8 mouse cellular contexts compared by ENCODE assay signal in the genomic region with DNA sequence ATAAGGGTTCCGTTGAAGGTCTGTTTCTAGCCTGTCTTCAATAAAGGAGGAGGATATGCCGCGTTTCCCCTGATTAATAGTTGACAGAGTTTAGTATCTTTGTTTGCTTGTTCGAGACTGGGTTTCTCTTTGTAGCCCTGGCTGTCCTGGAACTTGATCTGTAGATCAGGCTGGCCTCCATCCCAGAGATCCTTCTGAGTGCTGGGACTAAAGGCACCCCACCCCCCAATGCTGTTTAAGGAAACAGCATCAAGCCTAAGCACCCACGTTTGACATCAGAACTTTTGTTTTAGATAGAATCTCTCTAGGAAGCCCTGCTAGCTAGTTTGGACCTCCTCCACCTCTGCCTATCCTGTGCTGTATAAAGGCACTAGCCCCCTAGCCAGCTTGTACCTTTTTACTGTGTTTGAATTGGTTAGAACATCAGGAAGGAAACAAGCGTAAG. TPM values are rescaled to one million over a fixed set of nuclear protein-coding genes. Genes with fewer than 3 reads are reported as not detected.
A peak's percentile ranks its signal among the peaks of the same experiment; 100 is the strongest.
DNase-seq lines count a peak whose midpoint lies in the region; ATAC-seq and TF ChIP-seq lines count a peak whose summit lies in the region.

No protein-coding gene starts in this region.

- H3K4me2 ChIP-seq in forebrain, embryonic 13.5 days, result peak overlapping the region; percentile 73
- H3K4me2 ChIP-seq in liver, embryonic 11.5 days, result peak overlapping the region; percentile 72
- peak overlapping the region; percentile 77 for H3K4me2 ChIP-seq in stomach, embryonic 14.5 days (replicated peaks; ENCODE audit: low read depth, low read length)

- peak overlapping the region; percentile 95 for H3K9ac ChIP-seq in forebrain, embryonic 13.5 days
- H3K9ac ChIP-seq in liver, embryonic 11.5 days (ENCODE audit: low read depth, low read length), result peak overlapping the region; percentile 74
- peak overlapping the region; percentile 72; the same call in 1 of the 2 replicates for H3K9ac ChIP-seq in stomach, embryonic 14.5 days (replicated peaks; ENCODE audit: low read depth, low read length)

- TF ChIP-seq CTCF in spleen, adult 2 months (IDR thresholded peaks at IDR 0.05; ENCODE audit: extremely low read depth, insufficient read depth, insufficient read length, insufficient replicate concordance), result no peak

- H3K27ac ChIP-seq in spleen, adult 2 months (ENCODE audit: insufficient read depth, low read length), result peak overlapping the region; percentile 84
- no peak overlapping the region for H3K27ac ChIP-seq in forebrain, embryonic 13.5 days
- H3K27ac ChIP-seq in liver, embryonic 11.5 days (ENCODE audit: low read depth, low read length), result peak overlapping the region; percentile 41; the same call in 1 of the 2 replicates
- H3K27ac ChIP-seq in stomach, embryonic 14.5 days (ENCODE audit: low read length), result no peak overlapping the region

- no peak for DNase-seq in spleen, adult 2 months (ENCODE audit: low read depth in 1 of 2, low spot score in 2 of 2)
- DNase-seq in spleen, postnatal 14 days (ENCODE audit: low spot score in 2 of 2), result no peak
- no peak for DNase-seq in liver, embryonic 11.5 days (ENCODE audit: low spot score)
- no peak for DNase-seq in adrenal gland, postnatal 36 days
- no peak for DNase-seq in adrenal gland, adult 2 months
- no peak for DNase-seq in c-Kit-positive CD71-positive TER-119-positive erythroid progenitor cells, embryonic 14.5 days (ENCODE audit: low spot score)

- H3K4me1 ChIP-seq in spleen, adult 2 months (ENCODE audit: control insufficient read depth, insufficient read depth, insufficient read length), result peaks cover 17% of the 10 kb centered on the region
- peaks cover 15% of the 10 kb centered on the region for H3K4me1 ChIP-seq in forebrain, embryonic 13.5 days
- peaks cover 10% of the 10 kb centered on the region for H3K4me1 ChIP-seq in liver, embryonic 11.5 days (replicated peaks; ENCODE audit: control insufficient read depth, insufficient read depth, low read length)
- peaks cover 4% of the 10 kb centered on the region; the same call in 1 of the 2 replicates for H3K4me1 ChIP-seq in stomach, embryonic 14.5 days (ENCODE audit: control insufficient read depth, insufficient read depth, low read length)

- H3K27me3 ChIP-seq in spleen, adult 2 months (ENCODE audit: control insufficient read depth, insufficient read depth, low read length), result no peaks in the 10 kb centered on the region
- H3K27me3 ChIP-seq in forebrain, embryonic 13.5 days, result no peaks in the 10 kb centered on the region
- no peaks in the 10 kb centered on the region for H3K27me3 ChIP-seq in liver, embryonic 11.5 days (replicated peaks; ENCODE audit: control insufficient read depth, insufficient read depth, low read length)
- no peaks in the 10 kb centered on the region for H3K27me3 ChIP-seq in stomach, embryonic 14.5 days (ENCODE audit: control insufficient read depth, insufficient read depth, low read length)

- no peaks in the 10 kb centered on the region for H3K9me3 ChIP-seq in forebrain, embryonic 13.5 days (replicated peaks)
- no peaks in the 10 kb centered on the region for H3K9me3 ChIP-seq in liver, embryonic 11.5 days (ENCODE audit: control insufficient read depth, low read length)
- H3K9me3 ChIP-seq in stomach, embryonic 14.5 days (ENCODE audit: control insufficient read depth, low read depth, low read length), result no peaks in the 10 kb centered on the region

- no peak for ATAC-seq in forebrain, embryonic 13.5 days
- ATAC-seq in liver, embryonic 11.5 days (replicated peaks; ENCODE audit: low FRiP score), result no peak
- no peak for ATAC-seq in stomach, embryonic 14.5 days (ENCODE audit: insufficient number of reproducible peaks, insufficient read depth, low FRiP score, low read depth)

- 16% methylated on average over 6 of the region's 6 CpGs for WGBS in spleen, adult 2 months
- 15% methylated on average over 6 of the region's 6 CpGs for WGBS in forebrain, embryonic 13.5 days
- WGBS in liver, embryonic 11.5 days, result 13% methylated on average over 6 of the region's 6 CpGs
- 19% methylated on average over 6 of the region's 6 CpGs for WGBS in stomach, embryonic 14.5 days

- H3K4me3 ChIP-seq in spleen, adult 2 months (ENCODE audit: extremely low read depth, insufficient read depth, insufficient read length), result peak overlapping the region; percentile 87
- H3K4me3 ChIP-seq in forebrain, embryonic 13.5 days, result peak overlapping the region; percentile 91
- peak overlapping the region; percentile 84 for H3K4me3 ChIP-seq in liver, embryonic 11.5 days (ENCODE audit: low read depth, low read length)
- H3K4me3 ChIP-seq in stomach, embryonic 14.5 days (ENCODE audit: low read depth, low read length), result peak overlapping the region; percentile 70

- no peaks in the 10 kb centered on the region for H3K36me3 ChIP-seq in spleen, adult 2 months (ENCODE audit: control insufficient read depth, insufficient read depth, low read length)
- no peaks in the 10 kb centered on the region for H3K36me3 ChIP-seq in forebrain, embryonic 13.5 days (ENCODE audit: poor library complexity, severe bottlenecking)
- no peaks in the 10 kb centered on the region for H3K36me3 ChIP-seq in liver, embryonic 11.5 days (ENCODE audit: control insufficient read depth, insufficient read depth, low read length)
- H3K36me3 ChIP-seq in stomach, embryonic 14.5 days (ENCODE audit: control insufficient read depth, insufficient read depth, low read length), result no peaks in the 10 kb centered on the region

- no peak for TF ChIP-seq POLR2A in spleen, adult 2 months (IDR thresholded peaks at IDR 0.05; ENCODE audit: low read depth, low read length)

RNA-seq across cellular contexts. Expression of a gene that starts 1.3 kb away (rescaled TPM):
- polyA plus RNA-seq in spleen, adult 2 months (2012; rRNA removed), result 34.8 and 39.1 TPM in 2 replicates
- polyA plus RNA-seq in forebrain, embryonic 13.5 days (2015; fragmentation: Nextera tagmentation; extraction: Ambion mirVana), result 19.2 and 21.7 TPM in 2 replicates
- polyA plus RNA-seq in liver, embryonic 11.5 days (2014; fragmentation: Nextera tagmentation; extraction: Ambion mirVana), result 12.9 and 19.0 TPM in 2 replicates
- 20.8 and 24.2 TPM in 2 replicates for polyA plus RNA-seq in stomach, embryonic 14.5 days (2014; fragmentation: Nextera tagmentation; extraction: Ambion mirVana)
- total RNA-seq in adrenal gland, postnatal 36 days (2021), result 10 to 100 TPM; 71.2 to 73.3 TPM
- total RNA-seq in adrenal gland, adult 2 months (2021), result 10 to 100 TPM; 77.4 to 80.9 TPM
- polyA plus RNA-seq in adrenal gland, adult 2 months (2012; rRNA removed), result 44.0 and 48.9 TPM in 2 replicates

RNA-seq across cellular contexts. Expression of a gene that starts 11.2 kb away (rescaled TPM):
- polyA plus RNA-seq in spleen, adult 2 months (2012; rRNA removed), result 81.7 and 121 TPM in 2 replicates
- polyA plus RNA-seq in forebrain, embryonic 13.5 days (2015; fragmentation: Nextera tagmentation; extraction: Ambion mirVana), result 322 and 326 TPM in 2 replicates
- polyA plus RNA-seq in liver, embryonic 11.5 days (2014; fragmentation: Nextera tagmentation; extraction: Ambion mirVana), result 415 and 419 TPM in 2 replicates
- 278 and 280 TPM in 2 replicates for polyA plus RNA-seq in stomach, embryonic 14.5 days (2014; fragmentation: Nextera tagmentation; extraction: Ambion mirVana)
- total RNA-seq in adrenal gland, postnatal 36 days (2021), result 100 to 1,000 TPM in 1 of 2 experiments, 10 to 100 TPM in 1; 96.5 to 111 TPM
- 10 to 100 TPM; 64.7 to 83.4 TPM for total RNA-seq in adrenal gland, adult 2 months (2021)
- polyA plus RNA-seq in adrenal gland, adult 2 months (2012; rRNA removed), result 45.6 and 62.0 TPM in 2 replicates

RNA-seq across cellular contexts. Expression of a gene that starts 16.7 kb away (rescaled TPM):
- polyA plus RNA-seq in spleen, adult 2 months (2012; rRNA removed), result 40.7 and 154 TPM in 2 replicates
- 48.4 and 48.9 TPM in 2 replicates for polyA plus RNA-seq in forebrain, embryonic 13.5 days (2015; fragmentation: Nextera tagmentation; extraction: Ambion mirVana)
- 37.9 and 38.2 TPM in 2 replicates for polyA plus RNA-seq in liver, embryonic 11.5 days (2014; fragmentation: Nextera tagmentation; extraction: Ambion mirVana)
- polyA plus RNA-seq in stomach, embryonic 14.5 days (2014; fragmentation: Nextera tagmentation; extraction: Ambion mirVana), result 40.8 and 44.7 TPM in 2 replicates
- total RNA-seq in adrenal gland, postnatal 36 days (2021), result 10 to 100 TPM; 42.7 to 48.1 TPM
- total RNA-seq in adrenal gland, adult 2 months (2021), result 10 to 100 TPM; 38.9 to 46.1 TPM
- 153 and 204 TPM in 2 replicates for polyA plus RNA-seq in adrenal gland, adult 2 months (2012; rRNA removed)

Comparison
In these comparisons a context has a peak if more than half of its experiments do, and no peak if none do; other contexts are left out.
1. H3K27ac ChIP-seq: peak in spleen, adult 2 months (single experiment) and liver, embryonic 11.5 days (single experiment); none in forebrain, embryonic 13.5 days (single experiment) and stomach, embryonic 14.5 days (single experiment).
2. Peak in every context shown above with its lines, with median percentiles within 50 percentile points of each other: H3K4me3 ChIP-seq, H3K4me2 ChIP-seq and H3K9ac ChIP-seq.